Mouse (Mus musculus) testis, adult 2 months (tissue): Measurements from ENCODE around the gene Ski. TPM values are rescaled to one million over a fixed set of nuclear protein-coding genes. Genes with fewer than 3 reads are reported as not detected.

ENCODE experiments used
- H3K27ac ChIP-seq: fragments of 200-500 bp; 2 replicates; pipeline ENCODE4 v1.5.1; 2012; ENCODE audit warnings: low read depth, low read length; ENCODE audit not compliant: control insufficient read depth, insufficient read depth
- H3K27me3 ChIP-seq: fragments of 200-500 bp; 2 replicates; pipeline ENCODE4 v1.6.1; 2012; ENCODE audit warnings: mild to moderate bottlenecking, low read length, moderate library complexity; ENCODE audit not compliant: control insufficient read depth, insufficient read depth
- H3K36me3 ChIP-seq: fragments of 200-500 bp; 2 replicates; pipeline ENCODE4 v1.6.1; 2012; ENCODE audit warnings: mild to moderate bottlenecking, low read length; ENCODE audit not compliant: control insufficient read depth, insufficient read depth
- H3K4me1 ChIP-seq: fragments of 200-500 bp; 2 replicates; pipeline ENCODE4 v1.6.1; 2012; ENCODE audit warnings: low read length; ENCODE audit not compliant: control insufficient read depth, insufficient read depth
- H3K4me3 ChIP-seq: fragments of 200-500 bp; 2 replicates; pipeline ENCODE4 v1.5.1; 2012; ENCODE audit warnings: low read depth, mild to moderate bottlenecking, low read length, moderate library complexity, mixed read lengths; ENCODE audit not compliant: control insufficient read depth
- CTCF ChIP-seq: fragments of 200-500 bp; IDR thresholded peaks from 2 replicates; pipeline ENCODE4 v1.5.1; 2012; ENCODE audit warnings: low read depth, mild to moderate bottlenecking, inconsistent platforms, low read length, moderate library complexity; ENCODE audit not compliant: control insufficient read depth, insufficient read depth, insufficient replicate concordance
- POLR2A ChIP-seq: fragments of 200-500 bp; IDR thresholded peaks from 2 replicates; pipeline ENCODE4 v1.6.1; 2012; ENCODE audit warnings: low read depth, mild to moderate bottlenecking, inconsistent platforms, low read length, moderate library complexity; ENCODE audit not compliant: control insufficient read depth
- polyA plus RNA-seq: library from polyadenylated mRNA; depleted of rRNA; stranded (reverse); fragments of >200 nt; gene quantifications from 2 replicates; pipeline ENCODE4 v1.2.3, GENCODE M21; 2012

Ski gene
- polyA plus RNA-seq, 1 experiment = 5.0 TPM

DNA sequence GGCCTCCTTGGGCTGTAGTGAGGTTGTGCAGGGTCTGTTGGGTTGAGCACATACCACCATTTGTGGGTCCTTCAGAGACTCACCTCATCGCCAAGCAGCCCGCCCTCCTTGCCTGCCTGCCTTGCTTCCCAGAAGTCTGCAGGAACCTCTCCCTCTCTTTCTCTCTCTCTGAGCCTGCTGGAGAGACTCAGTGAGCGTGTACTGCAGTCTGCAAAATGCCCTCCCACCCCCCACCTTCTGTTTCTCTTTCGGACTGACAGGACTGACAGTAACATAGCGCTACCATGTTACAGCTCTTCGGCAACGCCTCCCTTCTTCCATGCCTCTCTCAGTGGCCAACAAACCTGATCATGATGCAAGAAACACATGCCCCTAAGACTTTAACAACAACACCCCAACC is 32.1 kb downstream of the Ski start:
- no peaks in the 10 kb centered on the region for H3K36me3 ChIP-seq
- peaks cover 15% of the 10 kb centered on the region for H3K4me1 ChIP-seq
- H3K4me3 ChIP-seq = no peak overlapping the region
- H3K27me3 ChIP-seq = no peaks in the 10 kb centered on the region
- no peak for TF ChIP-seq POLR2A
- TF ChIP-seq CTCF = no peak
- no peak overlapping the region for H3K27ac ChIP-seq

DNA sequence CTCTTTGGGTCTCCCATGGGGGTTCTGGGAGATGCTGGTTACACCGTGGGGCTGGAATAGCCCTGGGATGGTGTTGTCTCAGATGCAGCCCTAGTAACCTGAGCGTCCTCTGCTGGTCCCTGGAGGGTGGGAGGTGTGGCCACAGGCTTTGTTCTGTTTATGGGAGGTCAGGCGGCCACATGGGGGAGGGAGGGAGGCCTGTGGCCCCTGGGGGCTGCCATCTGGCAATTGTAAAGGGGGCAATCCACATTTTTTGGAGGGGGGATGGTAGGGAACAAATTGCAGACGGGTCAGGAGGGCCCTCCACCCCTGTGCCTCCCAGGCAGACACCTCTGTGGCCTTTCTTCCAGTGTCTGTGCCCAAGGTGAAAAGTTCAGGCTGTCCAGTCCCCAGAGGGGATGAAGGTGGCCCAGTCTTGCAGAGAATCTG is 32.7 kb downstream of the Ski start:
- H3K27ac ChIP-seq = no peak overlapping the region
- no peak overlapping the region for H3K4me3 ChIP-seq
- H3K27me3 ChIP-seq = no peaks in the 10 kb centered on the region
- no peak for TF ChIP-seq CTCF
- TF ChIP-seq POLR2A = no peak
- no peaks in the 10 kb centered on the region for H3K36me3 ChIP-seq
- peaks cover 16% of the 10 kb centered on the region for H3K4me1 ChIP-seq

DNA sequence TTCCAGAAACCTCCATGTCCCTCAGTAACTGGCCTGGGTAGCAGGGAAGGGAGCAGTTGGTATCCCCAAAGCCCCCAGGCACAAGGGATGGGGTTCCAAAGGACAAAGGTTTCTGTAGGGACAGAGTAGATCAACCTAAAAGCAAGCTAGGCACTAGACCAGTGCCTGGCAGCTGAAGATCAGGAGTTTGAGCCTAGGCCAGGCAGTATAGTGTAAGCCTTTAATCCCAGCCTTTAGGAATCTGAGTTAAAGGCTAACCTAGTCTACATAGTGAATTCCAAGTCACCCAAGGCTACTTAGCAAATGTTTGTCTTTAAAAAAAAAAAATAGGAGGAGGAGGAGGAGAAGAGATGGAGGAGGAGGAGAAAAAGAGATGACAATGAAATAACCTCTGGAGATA is 33.6 kb downstream of the Ski start:
- Histone ChIP-seq H3K36me3 (no peaks in the 10 kb centered on the region), H3K4me1 (peaks cover 18% of the 10 kb centered on the region), H3K4me3 (no peak overlapping the region), H3K27me3 (no peaks in the 10 kb centered on the region), H3K27ac (no peak overlapping the region)
- no peak for TF ChIP-seq CTCF
- TF ChIP-seq POLR2A = no peak

DNA sequence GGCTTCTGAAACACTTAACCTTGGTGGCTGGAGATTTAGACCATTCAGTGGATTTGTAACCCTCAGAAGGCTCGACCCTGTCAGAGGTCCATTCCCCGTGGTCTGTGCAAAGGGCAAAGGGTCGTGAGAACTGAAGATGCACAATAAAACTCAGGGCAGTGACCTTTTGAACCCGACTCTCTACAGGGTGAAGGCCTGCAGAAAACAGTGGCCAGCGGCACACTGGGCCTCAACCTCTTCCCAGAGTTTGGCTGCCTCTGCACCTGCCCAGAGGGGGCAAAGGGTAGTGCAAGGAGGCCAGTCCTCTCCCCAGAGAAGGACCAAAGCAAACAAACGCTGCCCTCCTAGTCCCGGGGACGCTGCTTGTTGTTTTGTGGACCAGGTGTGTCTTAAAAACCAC is 34.1 kb downstream of the Ski start:
- Histone ChIP-seq H3K27ac (no peak overlapping the region), H3K4me1 (peaks cover 18% of the 10 kb centered on the region), H3K4me3 (no peak overlapping the region), H3K36me3 (no peaks in the 10 kb centered on the region), H3K27me3 (no peaks in the 10 kb centered on the region)
- TF ChIP-seq CTCF (no peak), POLR2A (no peak)

DNA sequence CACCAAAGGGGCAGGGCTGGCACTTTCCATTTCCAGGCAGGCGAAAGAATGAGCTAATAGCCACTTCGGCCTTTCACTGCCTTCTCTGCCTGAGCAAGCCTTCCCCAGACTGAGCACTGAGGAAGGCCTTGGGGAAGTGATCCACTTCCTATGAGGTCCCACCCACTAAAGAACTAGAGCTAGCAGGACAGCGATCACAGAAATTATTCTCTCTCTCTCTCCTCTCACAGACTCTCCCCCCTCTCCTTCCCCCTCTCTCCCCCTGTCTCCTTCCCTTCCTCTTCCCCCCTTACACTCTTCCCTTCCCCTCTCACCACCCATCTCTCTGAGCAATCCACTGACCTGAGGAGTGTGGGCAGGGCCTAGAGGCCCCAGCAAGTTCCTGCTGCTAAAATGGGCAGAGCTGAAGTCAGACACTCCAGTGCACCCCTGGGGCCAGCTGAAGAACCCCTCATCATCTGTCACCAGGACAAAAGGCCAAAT is 35.2 kb downstream of the Ski start:
- Histone ChIP-seq H3K27me3 (no peaks in the 10 kb centered on the region), H3K27ac (no peak overlapping the region), H3K4me3 (no peak overlapping the region), H3K4me1 (peaks cover 18% of the 10 kb centered on the region), H3K36me3 (no peaks in the 10 kb centered on the region)
- TF ChIP-seq POLR2A = no peak
- no peak for TF ChIP-seq CTCF

DNA sequence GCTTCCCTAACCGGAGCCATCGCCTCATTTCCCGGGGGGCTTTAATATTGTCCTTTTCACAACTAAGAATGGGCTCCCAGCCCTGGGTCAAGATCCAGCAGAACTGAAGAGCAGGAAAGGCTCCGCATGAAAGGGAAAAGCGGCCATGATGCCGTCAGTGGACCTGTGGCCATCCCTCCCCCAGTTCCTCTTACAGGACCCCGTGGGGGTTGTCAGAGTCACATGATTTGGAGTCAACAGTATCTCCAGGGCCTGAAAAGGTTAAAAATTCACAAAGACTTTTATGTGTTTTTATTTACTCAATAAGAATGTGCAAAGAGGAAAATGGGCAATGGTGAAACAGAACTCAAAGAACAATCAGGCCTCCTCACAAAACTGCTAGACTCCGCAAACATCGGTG is 36.5 kb downstream of the Ski start:
- Histone ChIP-seq H3K36me3 (no peaks in the 10 kb centered on the region), H3K27me3 (no peaks in the 10 kb centered on the region), H3K4me3 (no peak overlapping the region), H3K4me1 (peaks cover 15% of the 10 kb centered on the region), H3K27ac (no peak overlapping the region)
- TF ChIP-seq POLR2A = no peak
- no peak for TF ChIP-seq CTCF

DNA sequence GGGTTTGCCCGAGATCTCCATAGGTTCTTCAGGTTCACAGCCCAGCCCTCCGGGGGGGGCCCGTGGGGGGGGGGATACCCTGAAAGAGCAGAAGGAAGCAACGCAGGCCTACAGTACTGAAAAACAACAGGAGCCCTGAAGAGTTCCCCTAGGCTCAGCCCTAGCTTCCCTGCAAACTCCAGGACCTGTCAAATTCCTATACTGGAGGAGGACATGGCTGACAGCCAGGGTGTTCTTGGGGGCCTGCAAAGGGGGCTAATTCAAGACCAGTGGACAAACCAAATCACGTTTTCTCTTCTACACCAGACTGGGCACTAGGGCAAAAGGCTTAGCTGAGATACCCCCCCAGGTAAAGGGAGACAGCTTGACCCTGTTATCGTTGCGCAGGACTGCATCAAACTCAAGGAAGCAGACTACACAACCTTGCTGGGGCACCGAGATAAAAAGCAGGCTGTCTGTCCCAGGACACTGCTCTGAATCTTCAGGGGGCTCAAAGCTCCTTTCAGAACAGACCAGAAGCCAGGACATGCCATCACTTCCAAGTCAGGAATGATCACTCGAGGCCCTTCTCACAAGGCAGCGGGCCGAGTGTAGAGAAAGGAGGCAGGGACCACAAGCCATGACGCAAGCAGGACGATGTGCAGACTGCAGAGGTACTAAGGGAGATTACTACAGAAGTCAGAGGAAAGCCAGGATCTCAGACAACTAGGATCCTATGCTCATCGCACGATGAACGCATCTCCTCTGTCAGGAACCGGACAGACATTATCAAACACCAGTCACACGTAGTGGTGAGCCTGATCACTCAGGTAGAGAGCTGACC is 37.9 kb downstream of the Ski start:
- no peaks in the 10 kb centered on the region for H3K36me3 ChIP-seq
- H3K4me1 ChIP-seq = peaks cover 8% of the 10 kb centered on the region
- no peaks in the 10 kb centered on the region for H3K27me3 ChIP-seq
- H3K4me3 ChIP-seq = no peak overlapping the region
- TF ChIP-seq CTCF (no peak), POLR2A (no peak)
- no peak overlapping the region for H3K27ac ChIP-seq

DNA sequence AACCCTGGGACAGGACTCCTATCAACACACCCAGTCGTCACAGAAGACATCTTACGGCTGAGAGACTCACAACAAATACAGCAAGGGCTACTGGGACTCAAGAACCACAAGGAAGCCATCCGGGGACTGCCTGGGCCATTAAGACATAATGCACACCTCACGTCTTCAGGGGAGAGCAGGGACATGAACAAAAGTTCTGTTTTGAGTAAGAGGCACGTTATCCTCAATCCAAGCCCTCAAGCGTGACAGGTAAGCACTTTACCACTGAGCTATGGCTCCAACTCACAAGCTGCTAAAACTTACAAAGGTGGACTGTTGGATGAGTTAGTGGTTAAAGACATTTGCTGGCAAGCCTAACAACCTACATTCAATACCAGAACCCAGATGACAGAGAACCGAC is 39.2 kb downstream of the Ski start:
- no peaks in the 10 kb centered on the region for H3K27me3 ChIP-seq
- TF ChIP-seq POLR2A (no peak), CTCF (no peak)
- H3K4me1 ChIP-seq = peaks cover 8% of the 10 kb centered on the region
- no peak overlapping the region for H3K4me3 ChIP-seq
- H3K27ac ChIP-seq = no peak overlapping the region
- no peaks in the 10 kb centered on the region for H3K36me3 ChIP-seq
